Mouse (Mus musculus) left cerebral cortex, adult 8-10 months (tissue): ENCODE measurements at regions not wholly inside any gene's neighbourhood (a gene's known extent, or its start where the extent isn't known, plus 50 kb on each side); places are given as distances from the start of the nearest gene placed in this dataset.
A peak's percentile ranks its signal among the peaks of the same experiment; 100 is the strongest.
"Not testable (repeated sequence)": the region's sequence is repeated elsewhere in the genome, so short reads cannot be mapped to it uniquely, and the experiment has no call there.

ENCODE experiments used
- DNase-seq, 2 experiments: peaks; one replicate each; pipeline ENCODE4 v3.0.0; 2022; ENCODE audit warnings: low spot score in 2 of 2

DNA sequence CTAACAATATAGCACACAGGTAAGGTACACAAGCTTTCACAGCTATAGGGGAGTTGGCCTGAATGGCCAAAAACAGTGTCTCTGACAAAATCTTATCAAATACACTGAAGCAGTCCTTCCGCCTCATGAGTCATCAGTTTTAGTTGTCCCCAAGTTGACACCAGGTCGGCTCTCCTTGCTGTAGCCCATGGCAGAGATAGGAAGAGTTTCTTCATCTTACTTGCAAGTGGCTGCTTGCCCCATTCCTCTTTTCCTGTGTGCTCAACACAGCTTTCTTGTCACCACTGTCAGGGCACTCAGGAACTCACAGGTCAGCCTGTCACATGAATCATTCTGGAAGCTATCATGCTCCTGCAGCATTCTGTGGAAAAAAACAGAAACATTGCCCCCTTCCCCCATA, 77.1 kb downstream of the Olfr721-ps1 start:
- DNase-seq: not testable (repeated sequence)

DNA sequence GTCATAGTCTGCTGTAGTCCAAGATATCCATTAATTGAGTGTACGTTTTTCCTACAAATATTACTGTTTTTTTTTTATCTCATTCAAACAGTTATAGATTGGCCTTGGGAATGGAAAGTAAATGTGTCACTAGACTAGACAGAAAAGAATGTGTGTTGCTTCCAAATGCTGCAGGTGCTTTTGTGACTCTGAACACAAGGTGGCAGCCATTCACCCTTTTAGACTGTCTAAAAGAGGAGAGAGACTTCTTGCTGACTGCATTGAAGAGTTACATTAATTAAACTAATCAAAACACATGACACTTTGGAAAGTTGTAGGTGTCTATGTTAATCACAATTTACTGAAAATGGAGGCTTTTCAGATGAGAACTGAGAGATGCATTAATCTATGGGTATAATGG, 80.7 kb downstream of the Olfr721-ps1 start:
- peak in 1 of 2 experiments; percentile 3 for DNase-seq

DNA sequence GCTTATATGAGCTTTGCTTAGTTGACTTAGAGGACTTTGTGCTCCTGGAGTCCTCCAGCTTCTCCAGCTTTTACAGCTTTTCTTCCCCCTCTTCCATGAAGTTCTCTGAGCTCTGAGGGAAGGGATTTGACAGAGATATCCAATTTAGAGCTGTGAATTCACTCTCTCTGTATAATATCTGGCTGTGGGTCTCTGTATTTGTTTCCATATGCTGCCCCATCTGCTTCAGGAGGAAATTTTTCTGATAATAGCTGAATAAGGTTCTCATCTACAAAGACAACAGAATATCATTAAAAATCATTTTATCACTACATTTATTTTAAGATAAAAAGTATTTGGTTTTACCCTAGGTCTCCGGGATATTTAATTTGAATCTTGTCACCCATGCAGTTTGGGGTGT, 85.3 kb downstream of the Olfr721-ps1 start:
- no peak for DNase-seq

DNA sequence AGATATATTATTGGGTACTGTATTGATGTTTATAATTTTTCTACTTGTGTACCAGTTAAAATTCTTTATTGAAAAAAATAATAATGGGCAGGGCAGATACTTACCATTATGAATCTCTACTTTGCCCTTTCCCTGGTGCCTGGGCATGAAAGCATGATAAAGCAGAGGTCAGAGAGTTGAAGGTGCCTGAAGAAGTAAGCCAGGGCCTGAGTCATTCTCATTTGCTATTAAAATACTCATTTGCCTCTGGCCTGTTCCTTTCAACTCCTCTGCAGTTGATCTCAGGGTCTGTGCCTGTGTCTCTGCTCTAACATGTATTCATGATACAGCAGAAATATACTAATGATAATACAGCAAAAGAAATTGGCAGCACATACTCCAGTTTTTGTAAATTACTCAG, 89.4 kb downstream of the Olfr721-ps1 start:
- DNase-seq: no peak

DNA sequence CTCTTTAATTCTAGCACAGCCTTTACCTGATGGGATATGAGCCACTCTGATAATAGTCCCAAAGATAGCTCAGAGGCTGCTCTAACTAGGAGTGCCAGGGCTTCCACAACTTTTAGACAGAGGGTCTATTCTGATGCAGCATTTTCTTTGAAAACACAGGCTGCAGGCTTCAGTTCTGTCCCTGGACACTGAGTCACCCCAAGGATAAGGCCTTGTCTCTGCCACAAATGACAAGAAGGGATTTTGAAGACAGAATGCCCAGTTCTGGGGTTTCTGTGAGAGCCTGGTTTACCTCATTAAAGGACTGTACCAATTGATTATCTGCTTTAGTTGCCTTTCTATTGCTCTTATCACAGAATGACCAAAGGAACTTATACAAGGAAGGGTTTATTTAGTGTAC, 90.9 kb downstream of the Olfr721-ps1 start:
- DNase-seq: no peak

DNA sequence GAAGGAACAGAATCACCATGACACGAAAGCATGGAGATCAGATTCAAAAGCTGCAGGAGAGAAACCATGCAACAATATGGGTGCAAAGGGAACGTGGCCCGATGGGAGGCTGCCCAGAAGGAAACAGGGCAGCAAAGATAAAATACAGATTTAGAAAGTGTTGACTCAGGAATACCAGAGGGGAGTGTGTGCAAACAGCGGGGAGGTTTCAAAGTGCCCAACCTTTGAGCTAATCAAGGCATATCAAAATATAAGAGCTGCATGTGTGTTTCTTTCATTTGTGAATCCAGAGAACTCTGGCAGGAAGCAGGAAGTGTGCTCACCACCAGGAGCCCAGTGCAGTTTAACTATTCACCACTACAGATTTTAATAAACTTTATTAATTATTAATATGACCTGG, 110.8 kb downstream of the Olfr721-ps1 start:
- DNase-seq: no peak

DNA sequence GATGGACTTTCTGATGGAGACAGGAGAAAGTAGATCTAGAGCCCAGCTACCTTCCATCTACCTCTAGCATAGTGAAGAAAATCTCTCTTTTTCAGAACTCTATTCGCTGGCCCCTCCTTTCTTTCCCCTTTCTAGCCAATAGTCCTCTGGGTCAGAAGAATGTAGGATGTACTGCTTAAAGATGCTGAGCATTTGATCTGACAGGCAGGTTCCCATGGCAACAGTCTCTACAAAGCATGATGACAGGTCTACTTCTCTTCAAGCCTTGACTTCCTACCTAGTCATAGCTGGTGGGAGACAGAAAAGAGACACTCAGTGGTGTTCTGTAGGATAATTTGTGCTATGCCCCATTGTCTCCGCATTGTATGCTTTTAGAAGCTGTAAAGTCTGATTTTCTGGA, 112.0 kb downstream of the Olfr721-ps1 start:
- no peak for DNase-seq

DNA sequence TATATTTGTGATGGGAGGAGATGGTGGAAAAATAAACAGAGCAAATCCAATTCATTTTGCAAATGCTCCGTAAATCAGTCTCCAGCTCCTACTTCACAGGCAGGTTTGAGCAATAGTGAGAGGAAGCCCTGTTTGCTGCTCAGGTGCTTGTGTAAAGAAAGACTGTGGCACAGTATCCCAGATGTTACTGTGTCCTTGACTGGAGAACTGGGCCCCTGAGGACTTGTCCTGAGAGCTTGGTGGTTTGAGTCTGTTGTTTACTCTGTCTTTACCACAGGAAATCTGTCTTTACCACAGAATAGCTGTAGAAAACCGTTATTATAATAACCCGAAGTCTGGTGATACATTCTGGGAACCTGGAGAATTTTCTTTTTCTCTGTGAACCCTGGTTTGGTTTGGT, 112.4 kb downstream of the Olfr721-ps1 start:
- DNase-seq: no peak

DNA sequence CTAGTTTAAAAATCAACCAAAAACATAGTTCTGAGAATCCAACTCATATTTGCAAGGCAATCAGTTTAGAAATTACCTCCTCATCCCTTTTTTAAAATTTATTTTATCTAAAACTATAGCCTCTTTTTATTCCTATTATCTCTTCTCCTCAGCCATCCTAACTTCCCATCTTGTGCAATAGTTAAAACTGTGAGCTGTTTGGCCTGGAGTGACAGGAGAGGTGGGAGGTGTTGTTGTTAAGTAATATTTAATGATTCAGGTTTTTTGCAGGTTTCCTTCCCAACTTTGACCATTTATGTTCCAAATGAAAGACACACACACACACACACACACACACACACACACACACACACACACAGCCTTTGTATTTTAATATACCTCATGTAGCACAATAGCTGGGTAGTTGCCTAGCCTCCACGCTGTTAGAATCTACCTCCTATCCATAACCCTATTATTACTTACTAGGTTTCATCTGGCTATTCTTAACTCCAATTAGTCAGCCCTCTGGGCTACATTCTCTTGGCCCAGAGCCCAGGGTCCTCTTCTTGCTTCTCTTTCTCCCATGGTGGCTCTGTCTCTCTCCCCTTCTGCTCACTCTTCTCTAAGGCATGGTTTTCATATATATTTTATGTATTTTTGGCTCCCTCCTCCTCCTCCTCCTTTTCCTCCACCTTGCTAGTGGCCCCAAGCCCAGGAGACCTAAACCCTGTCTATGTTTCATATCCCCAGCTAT, 113.5 kb downstream of the Olfr721-ps1 start:
- DNase-seq: no peak

DNA sequence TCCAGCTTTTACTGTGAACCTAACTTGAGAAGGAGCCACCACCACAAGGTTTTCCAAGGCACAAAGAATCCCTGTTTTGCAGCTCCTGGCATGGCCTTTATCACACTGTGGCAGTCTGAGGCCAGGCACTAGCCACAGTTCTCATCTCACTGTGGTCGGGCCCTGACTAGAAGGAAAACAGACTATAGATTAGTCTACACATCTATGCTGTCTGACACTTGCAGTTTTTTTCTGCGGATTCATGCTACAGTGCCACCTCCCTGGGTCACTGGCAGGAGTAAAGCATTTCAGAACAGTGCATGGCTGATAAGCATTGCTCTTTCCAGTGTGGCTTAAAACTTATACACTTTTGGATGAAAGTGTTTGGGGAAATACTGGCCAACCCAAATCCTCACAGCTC, 114.3 kb downstream of the Olfr721-ps1 start:
- no peak for DNase-seq

DNA sequence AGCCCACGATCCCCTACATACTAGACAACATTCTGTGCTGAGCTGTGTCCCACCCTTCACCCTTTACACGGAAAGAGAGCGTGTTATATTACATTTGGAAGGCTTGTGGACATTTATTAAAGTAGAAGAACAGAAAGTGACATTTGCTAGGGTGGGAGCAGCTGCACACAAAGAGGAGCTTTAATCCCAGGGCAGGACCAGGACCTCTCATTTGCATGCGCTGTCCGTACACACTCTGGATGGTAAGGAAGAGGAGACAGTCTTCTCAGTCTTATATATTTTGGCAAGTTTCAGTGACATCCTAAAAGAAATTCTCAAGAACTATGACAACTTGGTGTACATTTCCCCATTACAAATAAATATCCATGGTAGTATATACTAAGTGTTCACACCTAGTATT, 114.8 kb downstream of the Olfr721-ps1 start:
- DNase-seq: no peak

DNA sequence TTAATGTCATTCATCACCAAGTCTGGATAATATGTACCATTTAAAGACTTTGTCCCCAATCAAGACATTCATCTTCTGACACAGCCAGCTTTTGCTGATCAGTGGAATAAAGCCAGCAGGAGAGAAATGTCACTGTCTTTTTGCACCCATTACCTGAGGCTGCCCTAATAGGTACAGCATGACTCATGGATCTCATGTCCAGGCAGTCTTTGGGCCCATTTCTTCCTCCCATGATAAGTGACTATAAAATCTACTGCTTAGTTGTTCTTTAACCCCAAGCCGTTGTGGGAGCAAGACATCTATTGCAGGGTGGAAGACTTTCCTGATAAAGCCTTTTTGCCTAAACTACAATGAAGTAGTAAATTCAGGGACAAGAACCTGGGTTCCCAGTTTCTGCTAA, 116.9 kb downstream of the Olfr721-ps1 start:
- DNase-seq: no peak

DNA sequence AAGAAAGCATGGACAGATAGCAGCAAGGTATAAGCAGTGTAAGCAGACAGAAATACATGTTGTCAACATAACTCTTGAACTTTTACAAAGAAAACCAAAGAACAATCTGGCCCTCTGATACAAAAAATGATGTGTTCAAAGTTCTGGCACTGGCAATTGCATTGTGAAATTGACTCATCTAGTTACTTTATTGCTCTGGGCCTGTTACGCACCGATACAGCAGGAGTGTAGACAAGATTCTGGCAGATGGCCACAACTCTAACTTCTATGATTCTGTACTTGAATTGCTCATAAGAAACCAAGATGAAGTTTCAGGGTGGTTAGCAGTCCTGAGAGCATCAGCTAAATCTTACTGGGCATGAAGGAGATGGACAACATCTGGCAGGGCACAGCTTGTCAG, 117.7 kb downstream of the Olfr721-ps1 start:
- DNase-seq: no peak

DNA sequence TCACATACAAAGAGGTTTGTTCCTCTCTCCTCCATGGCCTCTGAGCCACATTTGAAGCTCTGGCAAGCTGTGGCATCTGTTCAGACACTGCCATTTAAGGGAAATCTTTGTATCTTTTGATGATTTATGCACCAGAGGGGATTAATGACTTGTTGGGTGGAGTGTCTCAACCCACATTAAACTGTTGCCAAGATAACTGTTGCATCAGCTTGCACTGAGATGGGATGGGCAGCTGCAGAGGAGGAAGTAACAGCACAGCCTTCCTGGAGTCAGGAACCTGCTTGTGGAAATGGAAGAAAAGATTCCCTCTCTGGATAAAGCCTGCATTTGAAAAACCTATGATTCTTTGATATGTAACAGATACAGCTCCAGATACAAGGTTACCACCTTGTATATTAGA, 119.1 kb downstream of the Olfr721-ps1 start:
- no peak for DNase-seq

DNA sequence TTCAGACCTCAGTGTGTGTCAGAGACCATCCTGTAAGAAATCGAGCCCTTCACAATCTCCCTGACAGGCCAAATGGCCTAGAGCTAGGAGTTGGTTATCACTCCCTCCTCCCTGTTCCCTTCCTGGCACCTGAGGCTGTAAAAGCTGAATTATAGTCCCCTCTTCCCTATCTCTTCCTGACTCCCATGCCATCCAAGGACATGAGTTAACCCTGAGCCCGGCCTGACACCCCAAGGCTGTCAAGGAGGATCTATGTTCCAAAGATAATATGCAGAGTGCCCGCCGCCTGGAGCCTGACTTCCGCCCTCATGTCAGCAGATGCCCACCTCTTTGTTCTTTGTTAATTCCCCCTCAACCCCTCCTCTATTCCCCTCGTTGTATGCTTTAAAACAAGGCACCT, 120.2 kb downstream of the Olfr721-ps1 start:
- not testable (repeated sequence) for DNase-seq

DNA sequence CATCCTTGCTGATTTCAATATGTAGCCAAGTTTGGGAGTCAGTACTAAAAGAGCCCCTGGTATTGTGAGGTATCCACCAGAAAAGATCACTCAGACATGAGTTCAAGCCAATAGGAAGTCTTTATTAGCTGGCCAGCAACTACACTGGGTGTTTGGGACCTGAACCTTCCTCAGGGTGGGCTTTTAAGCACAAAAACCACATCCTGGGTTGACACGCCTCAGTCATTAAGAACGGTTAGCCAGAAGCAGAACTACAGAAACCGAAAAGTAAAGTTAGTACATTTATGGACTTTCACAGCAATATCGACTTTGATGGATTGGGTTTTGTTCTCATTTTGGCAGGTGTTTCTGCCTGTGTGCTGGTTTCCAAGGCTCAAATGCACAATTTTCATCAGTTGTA, 124.1 kb downstream of the Olfr721-ps1 start:
- DNase-seq: no peak

DNA sequence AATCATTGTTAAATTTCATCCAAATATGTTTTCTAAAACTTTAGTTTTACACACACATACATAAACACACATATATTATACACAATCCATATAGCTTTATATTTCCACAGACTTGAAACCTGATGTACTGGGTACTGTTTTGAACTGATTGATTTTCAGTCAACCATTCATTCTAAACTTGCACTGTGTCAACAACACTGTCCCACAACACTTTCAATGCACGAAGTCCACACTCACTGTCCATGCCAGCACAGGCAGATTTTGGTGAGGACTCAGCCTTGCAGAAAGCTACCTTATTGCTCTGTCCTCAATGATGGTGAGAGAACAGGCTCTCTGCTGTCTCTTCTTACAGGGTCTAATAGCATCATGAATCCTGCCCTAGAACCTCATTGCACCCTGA, 127.3 kb downstream of the Olfr721-ps1 start:
- DNase-seq: no peak

DNA sequence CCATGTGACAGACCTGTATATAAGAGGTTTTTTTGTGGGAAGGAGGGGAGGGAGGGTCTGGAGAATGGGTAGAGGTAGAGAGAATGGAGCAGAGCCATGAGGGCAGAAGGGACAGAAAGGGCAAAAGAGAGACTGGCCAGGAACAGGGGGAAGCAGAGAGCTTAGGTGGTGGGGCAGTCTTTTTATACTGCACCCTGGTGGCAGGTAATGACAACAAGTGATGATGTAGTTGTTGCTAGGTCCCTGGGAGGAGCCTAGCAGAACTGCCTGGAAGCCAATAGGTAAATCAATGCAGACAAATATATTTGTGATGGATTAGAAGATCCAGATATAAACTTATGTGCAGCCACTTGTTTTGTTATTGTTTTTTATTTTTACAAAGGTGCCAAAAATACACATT, 140.1 kb downstream of the Olfr721-ps1 start:
- no peak for DNase-seq

DNA sequence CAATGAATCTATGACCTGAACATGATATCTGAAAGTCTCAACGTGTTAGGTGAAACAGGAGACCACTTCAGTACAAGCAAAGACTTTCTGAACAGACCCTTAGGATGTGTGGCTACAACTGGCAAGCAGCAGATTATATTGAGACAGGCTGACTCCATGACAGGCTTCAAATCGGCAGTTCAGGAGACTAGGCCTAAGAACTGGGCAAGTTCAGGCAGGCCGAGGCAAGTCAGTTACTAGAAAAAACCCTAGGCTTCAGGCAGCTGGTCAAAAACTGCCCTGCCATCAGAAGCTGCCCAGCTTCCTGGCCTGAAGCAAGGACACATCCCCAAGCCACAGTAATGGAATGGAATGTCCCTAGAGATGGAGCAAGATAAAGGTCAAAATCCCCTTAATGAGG, 140.6 kb downstream of the Olfr721-ps1 start:
- DNase-seq: no peak

DNA sequence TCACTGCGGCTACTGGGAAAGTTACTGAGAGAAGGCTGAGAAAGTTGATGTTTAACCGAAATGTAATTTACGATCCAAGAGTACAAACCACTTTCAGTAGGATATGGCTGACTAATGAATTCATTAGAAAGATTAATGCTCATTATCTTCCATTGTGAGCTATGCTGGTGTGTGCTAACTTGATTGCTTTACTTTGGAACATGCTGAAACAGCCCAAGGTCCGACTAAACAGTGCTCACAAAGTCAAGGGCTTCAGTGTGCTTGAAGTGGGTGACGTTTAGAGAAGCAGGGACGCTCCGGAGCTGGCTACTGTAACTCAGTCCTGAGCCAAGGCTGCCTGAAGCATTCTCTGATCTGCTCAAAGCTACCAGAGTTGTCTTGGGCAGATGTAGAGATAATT, 143.1 kb downstream of the Olfr721-ps1 start:
- DNase-seq: no peak

DNA sequence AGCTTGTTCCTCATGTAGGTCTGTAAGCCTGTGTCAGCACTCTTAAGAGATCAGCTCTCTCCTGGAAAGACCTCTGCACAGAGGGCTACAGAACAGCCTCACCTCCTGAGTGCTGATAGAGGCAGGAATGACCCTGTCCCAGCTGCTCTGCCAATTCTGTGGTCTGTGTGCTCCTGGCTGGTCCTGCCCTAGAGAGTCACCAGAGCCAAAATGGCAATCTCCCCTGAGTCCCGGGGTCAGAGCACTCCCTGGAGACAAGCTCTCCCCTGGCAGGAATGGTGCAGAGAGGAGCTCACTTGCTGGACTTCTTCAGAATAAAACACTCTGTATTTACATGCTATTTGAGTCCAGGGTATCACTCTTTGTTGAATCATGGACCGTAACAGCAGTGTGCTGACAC, 149.9 kb upstream of the Slc4a7 start:
- no peak for DNase-seq

DNA sequence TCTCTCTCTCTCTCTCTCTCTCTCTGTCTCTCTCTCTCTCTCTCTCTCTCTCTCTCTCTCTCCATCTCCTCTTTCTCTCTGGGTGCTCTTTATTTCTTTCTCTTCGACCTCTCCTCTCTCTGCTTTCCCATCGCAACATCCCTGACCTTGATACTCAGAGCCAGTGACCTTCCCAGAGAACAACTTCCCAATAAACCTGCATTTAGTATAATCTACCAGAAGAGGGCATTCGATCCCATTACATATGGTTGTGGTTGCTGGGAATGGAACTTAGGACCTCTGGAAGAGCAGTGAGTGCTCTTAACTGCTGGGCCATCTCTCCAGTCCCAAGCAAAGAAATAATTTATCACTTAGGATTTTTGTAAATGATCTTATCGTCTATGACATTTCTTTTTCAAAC, 127.2 kb upstream of the Slc4a7 start:
- DNase-seq: no peak

DNA sequence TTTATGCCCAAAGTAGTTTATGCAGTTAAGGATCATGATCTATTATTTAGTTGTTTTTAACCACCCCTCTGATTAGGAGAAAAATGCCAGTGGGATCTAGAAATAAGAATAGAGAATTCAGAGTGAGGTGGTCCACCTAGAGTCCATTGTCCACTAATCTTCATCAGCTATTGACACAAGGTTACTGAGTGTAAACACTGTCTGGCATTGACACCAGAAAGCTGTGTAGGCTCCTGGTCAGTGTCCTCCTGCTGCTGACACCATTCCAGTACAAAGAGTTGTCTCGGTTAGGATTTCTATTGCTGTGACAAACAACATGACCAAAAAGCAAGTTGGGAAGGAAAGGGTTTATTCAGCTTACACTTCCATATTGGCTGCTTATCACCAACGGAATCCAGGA, 110.1 kb upstream of the Slc4a7 start:
- no peak for DNase-seq

DNA sequence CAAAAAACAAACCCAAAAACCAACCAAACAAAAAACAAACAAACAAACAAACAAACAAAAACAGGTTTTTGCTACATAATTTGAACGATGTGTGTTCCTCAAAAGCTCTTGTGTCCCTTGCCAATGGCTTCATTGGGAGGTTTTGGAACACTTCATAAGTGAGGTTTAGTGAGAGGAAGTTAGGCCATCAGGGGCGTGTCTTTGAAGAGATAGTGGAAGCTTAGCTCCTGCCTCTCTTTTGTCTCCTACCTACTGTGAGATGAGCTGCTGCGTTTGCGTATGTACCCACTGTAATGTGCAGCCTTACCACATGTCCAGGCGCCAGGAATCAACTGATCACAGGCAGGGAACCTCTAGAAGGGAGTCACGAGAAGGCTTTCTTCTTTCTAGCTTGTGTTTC, 107.3 kb upstream of the Slc4a7 start:
- no peak for DNase-seq
